Mouse (Mus musculus): ENCODE results near the gene Cdh3. TPM values are rescaled to one million over a fixed set of nuclear protein-coding genes. Genes with fewer than 3 reads are reported as not detected.
A peak's percentile ranks its signal among the peaks of the same experiment; 100 is the strongest.

The Cdh3 gene
- total and polyA plus RNA-seq, 3 experiments = not detected

DNA sequence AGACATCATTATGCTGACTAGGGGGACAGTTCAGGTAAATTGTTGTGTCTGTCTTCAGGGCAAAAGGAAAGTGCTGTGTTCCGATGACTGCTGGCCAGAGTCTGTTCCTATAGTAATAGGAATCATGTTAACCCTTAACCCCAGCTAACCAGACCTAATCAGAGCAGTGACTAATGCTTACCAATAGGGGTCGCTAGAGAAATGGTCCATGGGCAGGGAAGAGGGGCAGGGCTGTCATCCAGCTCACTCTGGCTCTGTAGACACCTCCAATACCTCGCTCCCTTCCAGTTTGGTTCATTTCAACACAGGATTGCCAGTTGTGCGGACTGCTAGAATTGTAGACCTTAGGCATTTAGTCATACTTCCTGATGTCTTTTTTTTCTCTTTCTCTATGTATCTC lies 24.8 kb downstream of the Cdh3 start:
- H3K79me2 ChIP-seq (replicated peaks; ENCODE audit: control insufficient read depth, extremely low read depth, insufficient read depth, poor library complexity, severe bottlenecking) = no peaks in the 10 kb centered on the region
- H3K9ac ChIP-seq (ENCODE audit: insufficient read depth, low read depth) = no peak overlapping the region
- in situ Hi-C loops (cut with MboI; ENCODE audit: low pct_ligation_motif_present, low pct_unique_long_range_greater_than_20kb, low sequenced_read_pairs) (no loop called here), dilution Hi-C loops (cut with MboI; ENCODE audit: extremely low pct_ligation_motif_present, extremely low pct_unique_long_range_greater_than_20kb, low sequenced_read_pairs) (no loop called here)
- no peak overlapping the region for H3K27ac ChIP-seq (ENCODE audit: insufficient read depth, low read depth)
- no peaks in the 10 kb centered on the region for H3K27me3 ChIP-seq (replicated peaks)
- H3K9me3 ChIP-seq (replicated peaks; ENCODE audit: low read length) = no peaks in the 10 kb centered on the region
- H3K4me3 ChIP-seq (replicated peaks in 1 of 3; ENCODE audit: low read depth in 2 of 3, low read length in 2 of 3, poor library complexity in 1 of 3) = no peak overlapping the region
- no peaks in the 10 kb centered on the region for H3K36me3 ChIP-seq (replicated peaks in 1 of 2; ENCODE audit: control insufficient read depth in 1 of 2, insufficient read depth in 1 of 2, low read length in 1 of 2)
- H3K4me2 ChIP-seq (ENCODE audit: insufficient read depth, low read depth, poor library complexity, severe bottlenecking) = no peak overlapping the region
- peaks cover 3 to 5% of the 10 kb centered on the region in 2 experiments; a peak in 3 of 4 replicates for H3K4me1 ChIP-seq (ENCODE audit: control insufficient read depth in 1 of 2, insufficient read depth in 2 of 2)
- TF ChIP-seq NRF1 (IDR thresholded peaks at IDR 0.05; ENCODE audit: low read depth, low read length) = no peak
- TF ChIP-seq RAD21 (IDR thresholded peaks at IDR 0.05; ENCODE audit: low read depth, low read length) = peak; percentile 40
- peak; percentile 63 to 68 for TF ChIP-seq CTCF (conservative IDR thresholded peaks at IDR 0.05 in 1 of 2, IDR thresholded peaks at IDR 0.05 in 1 of 2; ENCODE audit: low read depth in 2 of 2, low read length in 2 of 2)
- peak; percentile 36 for DNase-seq (ENCODE audit: extremely low read depth)

DNA sequence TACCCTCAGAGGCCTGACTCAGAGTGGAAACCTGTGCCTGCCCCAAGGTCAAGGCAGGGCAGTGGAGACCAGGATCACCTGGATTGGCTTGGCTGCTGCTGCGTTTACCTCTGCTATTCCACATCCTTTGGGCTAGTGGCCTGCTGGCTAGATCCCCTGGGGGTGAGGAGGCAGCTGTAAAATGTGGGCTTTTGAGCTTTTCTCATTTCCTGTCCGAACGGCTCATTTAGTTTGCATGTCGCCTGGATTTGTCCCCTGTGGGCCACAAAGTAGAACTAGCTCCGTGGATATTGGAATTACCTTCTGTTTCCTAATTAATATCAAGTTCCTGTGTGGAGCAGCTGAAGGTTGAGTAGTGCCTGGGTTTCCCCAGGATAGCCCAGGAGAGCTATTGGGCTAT lies 28.5 kb downstream of the Cdh3 start:
- Histone ChIP-seq H3K9ac (ENCODE audit: insufficient read depth, low read depth) (no peak overlapping the region), H3K4me3 (replicated peaks in 1 of 3; ENCODE audit: low read depth in 2 of 3, low read length in 2 of 3, poor library complexity in 1 of 3) (no peak overlapping the region), H3K36me3 (replicated peaks in 1 of 2; ENCODE audit: control insufficient read depth in 1 of 2, insufficient read depth in 1 of 2, low read length in 1 of 2) (no peaks in the 10 kb centered on the region), H3K4me2 (ENCODE audit: insufficient read depth, low read depth, poor library complexity, severe bottlenecking) (no peak overlapping the region), H3K79me2 (replicated peaks; ENCODE audit: control insufficient read depth, extremely low read depth, insufficient read depth, poor library complexity, severe bottlenecking) (no peaks in the 10 kb centered on the region), H3K27me3 (replicated peaks) (no peaks in the 10 kb centered on the region), H3K9me3 (replicated peaks; ENCODE audit: low read length) (no peaks in the 10 kb centered on the region), H3K4me1 (ENCODE audit: control insufficient read depth in 1 of 2, insufficient read depth in 2 of 2) (peaks cover 0 to 3% of the 10 kb centered on the region in 2 experiments; a peak in 2 of 4 replicates), H3K27ac (ENCODE audit: insufficient read depth, low read depth) (no peak overlapping the region)
- no peak for DNase-seq (ENCODE audit: extremely low read depth)
- in situ Hi-C loops (cut with MboI; ENCODE audit: low pct_ligation_motif_present, low pct_unique_long_range_greater_than_20kb, low sequenced_read_pairs) = no loop called here
- dilution Hi-C loops (cut with MboI; ENCODE audit: extremely low pct_ligation_motif_present, extremely low pct_unique_long_range_greater_than_20kb, low sequenced_read_pairs) = no loop called here
- TF ChIP-seq NELFE (IDR thresholded peaks at IDR 0.05; ENCODE audit: low read depth, low read length) (no peak), TBP (conservative IDR thresholded peaks at IDR 0.05; ENCODE audit: low read depth, low read length) (no peak), UBTF (IDR thresholded peaks at IDR 0.05; ENCODE audit: low read depth, low read length) (no peak), ELF1 (IDR thresholded peaks at IDR 0.05; ENCODE audit: low read depth, low read length) (no peak), ETS1 (conservative IDR thresholded peaks at IDR 0.05; ENCODE audit: low read depth, low read length) (no peak), IRF4 (IDR thresholded peaks at IDR 0.05; ENCODE audit: low read depth, low read length) (no peak)

DNA sequence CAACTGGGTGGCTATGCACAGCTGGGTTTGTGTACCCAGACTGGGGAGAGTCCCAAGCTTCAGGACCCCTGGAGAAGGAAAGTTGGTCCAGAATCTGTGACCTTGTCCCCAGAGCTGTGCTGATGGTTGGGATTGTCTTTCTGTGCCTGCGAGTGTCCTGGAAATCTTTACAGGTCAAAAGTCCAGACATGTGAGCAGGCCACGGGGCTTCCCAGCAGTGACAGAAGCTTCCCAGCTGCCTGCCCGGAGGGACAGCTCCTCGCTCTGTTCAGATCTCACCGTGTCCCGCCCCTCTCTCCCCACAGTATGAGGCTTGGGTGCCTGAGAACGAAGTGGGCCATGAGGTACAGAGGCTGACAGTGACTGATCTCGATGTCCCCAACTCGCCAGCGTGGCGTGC lies 30.3 kb downstream of the Cdh3 start:
- Histone ChIP-seq H3K9me3 (replicated peaks; ENCODE audit: low read length) (no peaks in the 10 kb centered on the region), H3K79me2 (replicated peaks; ENCODE audit: control insufficient read depth, extremely low read depth, insufficient read depth, poor library complexity, severe bottlenecking) (no peaks in the 10 kb centered on the region), H3K27me3 (replicated peaks) (no peaks in the 10 kb centered on the region), H3K4me1 (ENCODE audit: control insufficient read depth in 1 of 2, insufficient read depth in 2 of 2) (no peaks in the 10 kb centered on the region), H3K27ac (ENCODE audit: insufficient read depth, low read depth) (no peak overlapping the region), H3K9ac (ENCODE audit: insufficient read depth, low read depth) (no peak overlapping the region), H3K4me2 (ENCODE audit: insufficient read depth, low read depth, poor library complexity, severe bottlenecking) (no peak overlapping the region), H3K4me3 (replicated peaks in 1 of 3; ENCODE audit: low read depth in 2 of 3, low read length in 2 of 3, poor library complexity in 1 of 3) (no peak overlapping the region), H3K36me3 (replicated peaks in 1 of 2; ENCODE audit: control insufficient read depth in 1 of 2, insufficient read depth in 1 of 2, low read length in 1 of 2) (no peaks in the 10 kb centered on the region)
- TF ChIP-seq ZNF384 (IDR thresholded peaks at IDR 0.05; ENCODE audit: low read depth, low read length) (no peak), ZKSCAN1 (IDR thresholded peaks at IDR 0.05; ENCODE audit: borderline replicate concordance, low read depth, low read length) (no peak), KAT2A (IDR thresholded peaks at IDR 0.05; ENCODE audit: insufficient replicate concordance, low read length) (no peak), BHLHE40 (IDR thresholded peaks at IDR 0.05; ENCODE audit: low read depth, low read length) (no peak), ZC3H11A (IDR thresholded peaks at IDR 0.05; ENCODE audit: low read depth, low read length) (no peak), JUN (IDR thresholded peaks at IDR 0.05; ENCODE audit: insufficient read depth, low read depth, low read length) (no peak), UBTF (IDR thresholded peaks at IDR 0.05; ENCODE audit: low read depth, low read length) (no peak), MEF2A (IDR thresholded peaks at IDR 0.05; ENCODE audit: borderline replicate concordance, low read depth, low read length) (no peak), USF2 (conservative IDR thresholded peaks at IDR 0.05; ENCODE audit: low read depth, low read length) (no peak), RCOR1 (conservative IDR thresholded peaks at IDR 0.05; ENCODE audit: low read depth, low read length) (no peak), CHD2 (IDR thresholded peaks at IDR 0.05; ENCODE audit: low read length) (no peak), CHD1 (IDR thresholded peaks at IDR 0.05; ENCODE audit: low read depth, low read length) (no peak)
- DNase-seq (ENCODE audit: extremely low read depth) = no peak
- dilution Hi-C loops (cut with MboI; ENCODE audit: extremely low pct_ligation_motif_present, extremely low pct_unique_long_range_greater_than_20kb, low sequenced_read_pairs) (no loop called here), in situ Hi-C loops (cut with MboI; ENCODE audit: low pct_ligation_motif_present, low pct_unique_long_range_greater_than_20kb, low sequenced_read_pairs) (loop anchor here (10.0 kb wide), 1 partner anchor 126 kb away; the partner anchor contains the start of gene Zfp90)

All from CH12.LX (cell line).